Mouse (Mus musculus) embryonic facial prominence, embryonic 13.5 days (tissue): ENCODE results near the gene Ndufc1. TPM values are rescaled to one million over a fixed set of nuclear protein-coding genes. Genes with fewer than 3 reads are reported as not detected.
A peak's percentile ranks its signal among the peaks of the same experiment; 100 is the strongest.

Experiments used
- ATAC-seq: fragments of 200-750 bp; cut with Nextera tagmentation; 2 replicates; pipeline ENCODE4 v1.8.0; 2017; ENCODE audit warnings: low read depth; ENCODE audit not compliant: insufficient number of reproducible peaks, insufficient read depth, low FRiP score, low TSS enrichment
- H3K27ac ChIP-seq: fragments of 300-500 bp; sonication (generic); 2 replicates; pipeline ENCODE4 v1.5.1; 2015; ENCODE audit warnings: moderate library complexity, mild to moderate bottlenecking, inconsistent platforms
- H3K27me3 ChIP-seq: fragments of 300-500 bp; sonication (generic); 2 replicates; pipeline ENCODE4 v1.6.1; 2015; ENCODE audit warnings: mild to moderate bottlenecking, inconsistent platforms
- H3K36me3 ChIP-seq: fragments of 300-500 bp; sonication (generic); 2 replicates; pipeline ENCODE4 v1.6.1; 2015; ENCODE audit warnings: mild to moderate bottlenecking, inconsistent platforms
- H3K4me1 ChIP-seq: fragments of 300-500 bp; sonication (generic); 2 replicates; pipeline ENCODE4 v1.6.1; 2015; ENCODE audit warnings: inconsistent platforms
- H3K4me2 ChIP-seq: fragments of 300-500 bp; sonication (generic); 2 replicates; pipeline ENCODE4 v1.6.1; 2015; ENCODE audit warnings: moderate library complexity, mild to moderate bottlenecking, inconsistent platforms
- H3K4me3 ChIP-seq: fragments of 300-500 bp; sonication (generic); 2 replicates; pipeline ENCODE4 v1.5.1; 2015; ENCODE audit warnings: mild to moderate bottlenecking, inconsistent platforms
- H3K9ac ChIP-seq: fragments of 300-500 bp; sonication (generic); 2 replicates; pipeline ENCODE4 v1.6.1; 2015; ENCODE audit warnings: mild to moderate bottlenecking, inconsistent platforms
- H3K9me3 ChIP-seq: fragments of 300-500 bp; sonication (generic); 2 replicates; pipeline ENCODE4 v1.6.1; 2016; ENCODE audit warnings: inconsistent platforms
- WGBS: fragments of 180-500 bp; shearing (Covaris S2); methylation state at CpG from one replicate; pipeline ENCODE4 v1.1.7; 2015; ENCODE audit warnings: mixed read lengths; 5-methylcytosine and 5-hydroxymethylcytosine counted together
- polyA plus RNA-seq: library from polyadenylated mRNA; unstranded; fragments of >200 nt; fragmentation: Nextera tagmentation; extraction: Ambion mirVana; gene quantifications from 2 replicates; pipeline ENCODE4 v1.2.1, GENCODE M21; 2015

The Ndufc1 gene
- polyA plus RNA-seq, 1 experiment from 2014 or later, result 766 TPM

- WGBS, result 57% methylated on average over 12 of the region's 12 CpGs
Measured at GRCm38 (mm10) chr3:51383409-51383808, 25.4 kb downstream of the Ndufc1 start.

GRCm38 (mm10) chr3:51380660-51381014 is 28.2 kb downstream of the Ndufc1 start:
- no peak overlapping the region for H3K4me3 ChIP-seq
- H3K27ac ChIP-seq, result no peak overlapping the region
- H3K9ac ChIP-seq, result no peak overlapping the region
- H3K27me3 ChIP-seq, result no peaks in the 10 kb centered on the region
- H3K4me2 ChIP-seq, result no peak overlapping the region
- no peaks in the 10 kb centered on the region for H3K36me3 ChIP-seq
- ATAC-seq, result no peak
- peaks cover 8% of the 10 kb centered on the region for H3K4me1 ChIP-seq
- no peaks in the 10 kb centered on the region for H3K9me3 ChIP-seq
- 68% methylated on average over 2 of the region's 5 CpGs for WGBS

More at GRCm38 (mm10) chr3:51383409-51383808, 25.4 kb downstream of the Ndufc1 start:
- no peak overlapping the region for H3K9ac ChIP-seq
- H3K27me3 ChIP-seq, result peaks cover 5% of the 10 kb centered on the region
- no peak overlapping the region for H3K4me3 ChIP-seq
- no peak overlapping the region for H3K4me2 ChIP-seq
- ATAC-seq, result no peak
- no peak overlapping the region for H3K27ac ChIP-seq
- H3K4me1 ChIP-seq, result peaks cover 4% of the 10 kb centered on the region
- H3K36me3 ChIP-seq, result no peaks in the 10 kb centered on the region
- no peaks in the 10 kb centered on the region for H3K9me3 ChIP-seq

- Histone ChIP-seq H3K36me3 (no peaks in the 10 kb centered on the region), H3K9me3 (no peaks in the 10 kb centered on the region), H3K4me1 (peaks cover 8% of the 10 kb centered on the region), H3K27me3 (no peaks in the 10 kb centered on the region), H3K27ac (no peak overlapping the region), H3K9ac (no peak overlapping the region), H3K4me2 (no peak overlapping the region), H3K4me3 (no peak overlapping the region)
- ATAC-seq, result no peak
- WGBS, result 57% methylated on average over 5 of the region's 5 CpGs
Measured at GRCm38 (mm10) chr3:51379786-51380659, 28.8 kb downstream of the Ndufc1 start.

GRCm38 (mm10) chr3:51378665-51378946 is 30.2 kb downstream of the Ndufc1 start:
- Histone ChIP-seq H3K4me3 (peak overlapping the region; percentile 39), H3K9me3 (no peaks in the 10 kb centered on the region), H3K9ac (peak overlapping the region; percentile 62; the same call in 1 of the 2 replicates), H3K36me3 (no peaks in the 10 kb centered on the region), H3K4me1 (peaks cover 8% of the 10 kb centered on the region), H3K27me3 (no peaks in the 10 kb centered on the region), H3K27ac (no peak overlapping the region), H3K4me2 (peak overlapping the region; percentile 47)
- ATAC-seq, result no peak
- WGBS, result 82% methylated on average over 3 of the region's 3 CpGs

- no peaks in the 10 kb centered on the region for H3K9me3 ChIP-seq
- peaks cover 8% of the 10 kb centered on the region for H3K4me1 ChIP-seq
- H3K36me3 ChIP-seq, result no peaks in the 10 kb centered on the region
- no peak for ATAC-seq
- peak overlapping the region; percentile 39 for H3K4me3 ChIP-seq
- H3K27ac ChIP-seq, result no peak overlapping the region
- no peaks in the 10 kb centered on the region for H3K27me3 ChIP-seq
- peak overlapping the region; percentile 62 for H3K9ac ChIP-seq
- H3K4me2 ChIP-seq, result peak overlapping the region; percentile 47
- 37% methylated on average over 31 of the region's 31 CpGs for WGBS
Measured at GRCm38 (mm10) chr3:51377878-51378664, 30.7 kb downstream of the Ndufc1 start.

- no peaks in the 10 kb centered on the region for H3K36me3 ChIP-seq
- no peak overlapping the region for H3K27ac ChIP-seq
- H3K4me3 ChIP-seq, result no peak overlapping the region
- no peaks in the 10 kb centered on the region for H3K9me3 ChIP-seq
- no peak overlapping the region for H3K4me2 ChIP-seq
- peaks cover 8% of the 10 kb centered on the region for H3K4me1 ChIP-seq
- 88% methylated on average over 19 of the region's 19 CpGs for WGBS
- H3K27me3 ChIP-seq, result no peaks in the 10 kb centered on the region
- ATAC-seq, result no peak
- H3K9ac ChIP-seq, result no peak overlapping the region
Measured at GRCm38 (mm10) chr3:51375307-51376265, 33.2 kb downstream of the Ndufc1 start.

- Histone ChIP-seq H3K4me3 (no peak overlapping the region), H3K9me3 (no peaks in the 10 kb centered on the region), H3K4me2 (no peak overlapping the region), H3K27ac (no peak overlapping the region), H3K9ac (no peak overlapping the region), H3K36me3 (no peaks in the 10 kb centered on the region), H3K4me1 (peaks cover 5% of the 10 kb centered on the region), H3K27me3 (no peaks in the 10 kb centered on the region)
- ATAC-seq, result no peak
- 74% methylated on average over 5 of the region's 5 CpGs for WGBS
Measured at GRCm38 (mm10) chr3:51373544-51373943, 35.2 kb downstream of the Ndufc1 start.

- Histone ChIP-seq H3K9me3 (no peaks in the 10 kb centered on the region), H3K4me3 (no peak overlapping the region), H3K4me2 (no peak overlapping the region), H3K27ac (no peak overlapping the region), H3K9ac (no peak overlapping the region), H3K4me1 (no peaks in the 10 kb centered on the region), H3K36me3 (no peaks in the 10 kb centered on the region), H3K27me3 (no peaks in the 10 kb centered on the region)
- ATAC-seq, result no peak
- 73% methylated on average over 5 of the region's 5 CpGs for WGBS
Measured at GRCm38 (mm10) chr3:51372883-51373282, 35.9 kb downstream of the Ndufc1 start.

- Histone ChIP-seq H3K36me3 (no peaks in the 10 kb centered on the region), H3K9ac (no peak overlapping the region), H3K4me1 (no peaks in the 10 kb centered on the region), H3K27me3 (no peaks in the 10 kb centered on the region), H3K9me3 (no peaks in the 10 kb centered on the region), H3K27ac (no peak overlapping the region), H3K4me3 (no peak overlapping the region), H3K4me2 (no peak overlapping the region)
- ATAC-seq, result no peak
- WGBS, result 79% methylated on average over 2 of the region's 2 CpGs
Measured at GRCm38 (mm10) chr3:51371826-51372225, 37.0 kb downstream of the Ndufc1 start.

GRCm38 (mm10) chr3:51368011-51368410 is 40.8 kb downstream of the Ndufc1 start:
- no peak overlapping the region for H3K27ac ChIP-seq
- H3K36me3 ChIP-seq, result no peaks in the 10 kb centered on the region
- no peak overlapping the region for H3K9ac ChIP-seq
- peaks cover 8% of the 10 kb centered on the region for H3K4me1 ChIP-seq
- H3K4me3 ChIP-seq, result no peak overlapping the region
- 65% methylated on average over 4 of the region's 4 CpGs for WGBS
- peaks cover 7% of the 10 kb centered on the region; the same call in 1 of the 2 replicates for H3K27me3 ChIP-seq
- no peak for ATAC-seq
- H3K9me3 ChIP-seq, result no peaks in the 10 kb centered on the region
- H3K4me2 ChIP-seq, result no peak overlapping the region

- Histone ChIP-seq H3K9ac (no peak overlapping the region), H3K27me3 (peaks cover 7% of the 10 kb centered on the region; the same call in 1 of the 2 replicates), H3K4me1 (peaks cover 8% of the 10 kb centered on the region), H3K4me3 (no peak overlapping the region), H3K9me3 (no peaks in the 10 kb centered on the region), H3K27ac (no peak overlapping the region), H3K36me3 (no peaks in the 10 kb centered on the region), H3K4me2 (no peak overlapping the region)
- no peak for ATAC-seq
- WGBS, result 66% methylated on average over 4 of the region's 4 CpGs
Measured at GRCm38 (mm10) chr3:51366926-51367325, 41.9 kb downstream of the Ndufc1 start.
